Comparison of ENCODE assay signal across 9 mouse cellular contexts in the genomic region with DNA sequence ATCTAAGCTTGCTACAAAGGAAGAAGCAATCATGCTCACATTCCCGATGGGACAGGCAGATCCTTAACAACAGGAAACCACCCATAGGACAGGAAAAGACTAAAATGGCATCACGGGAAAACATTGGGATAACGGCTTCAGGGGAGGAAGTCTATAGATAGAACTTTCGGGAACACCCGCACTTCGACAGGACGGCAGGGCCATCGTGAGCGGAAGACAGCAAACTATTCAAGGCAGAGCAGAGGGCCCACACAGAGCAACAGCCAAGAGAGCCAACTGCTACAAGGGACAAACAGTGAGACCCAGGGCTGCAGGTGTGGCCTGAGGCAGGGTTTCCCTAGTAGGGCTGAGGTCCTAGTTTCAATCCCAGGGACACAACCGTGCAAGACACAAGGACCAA. TPM values are rescaled to one million over a fixed set of nuclear protein-coding genes. Genes with fewer than 3 reads are reported as not detected.
DNase-seq lines count a peak whose midpoint lies in the region; ATAC-seq lines count a peak whose summit lies in the region.
"Had no signal": no experiment of that assay in that cellular context is flagged by ENCODE, and none has a peak within 500 bp of the region (broad histone marks: within the 10 kb centered on the region; RNA-seq: fewer than 3 reads in every experiment).

No protein-coding gene starts in this region.

- H3K9me3 ChIP-seq in liver, embryonic 16.5 days (replicated peaks; ENCODE audit: control insufficient read depth, low read length): no peaks in the 10 kb centered on the region
- H3K9me3 ChIP-seq in liver, embryonic 12.5 days (replicated peaks): no peaks in the 10 kb centered on the region
- no peaks in the 10 kb centered on the region for H3K9me3 ChIP-seq in heart, embryonic 15.5 days (replicated peaks)
- no peaks in the 10 kb centered on the region for H3K9me3 ChIP-seq in stomach, embryonic 16.5 days (replicated peaks; ENCODE audit: control insufficient read depth, low read length)
- H3K9me3 ChIP-seq in hindbrain, embryonic 10.5 days: no peaks in the 10 kb centered on the region
- H3K9me3 ChIP-seq: limb, embryonic 12.5 days had no signal

- ATAC-seq in liver, embryonic 16.5 days (ENCODE audit: low read depth): 0 out of 2 replicates have a peak, but pooled peaks have one; percentile 20
- no peak for ATAC-seq in liver, embryonic 12.5 days
- ATAC-seq in heart, embryonic 15.5 days (replicated peaks; ENCODE audit: insufficient number of reproducible peaks, insufficient read depth, low FRiP score, low read depth): peak; percentile 44; the same call in 1 of the 2 replicates
- ATAC-seq in stomach, embryonic 16.5 days (ENCODE audit: insufficient read depth, low FRiP score): no peak
- ATAC-seq: midbrain, embryonic 16.5 days had no signal

- H3K4me3 ChIP-seq in liver, embryonic 16.5 days (ENCODE audit: low read depth, low read length): no peak overlapping the region
- H3K4me3 ChIP-seq in liver, embryonic 12.5 days: no peak overlapping the region
- H3K4me3 ChIP-seq in heart, embryonic 15.5 days: no peak overlapping the region
- H3K4me3 ChIP-seq in stomach, embryonic 16.5 days (replicated peaks; ENCODE audit: low read length): no peak overlapping the region
- H3K4me3 ChIP-seq in hindbrain, embryonic 10.5 days: no peak overlapping the region
- H3K4me3 ChIP-seq: limb, embryonic 12.5 days had no signal

- H3K27ac ChIP-seq in liver, embryonic 16.5 days (ENCODE audit: low read length): no peak overlapping the region
- H3K27ac ChIP-seq in liver, embryonic 12.5 days: no peak overlapping the region
- H3K27ac ChIP-seq in heart, embryonic 15.5 days: peak overlapping the region; percentile 65
- peak overlapping the region; percentile 21; the same call in 1 of the 2 replicates for H3K27ac ChIP-seq in stomach, embryonic 16.5 days (ENCODE audit: low read length)
- no peak overlapping the region for H3K27ac ChIP-seq in hindbrain, embryonic 10.5 days
- H3K27ac ChIP-seq: limb, embryonic 12.5 days had no signal

- H3K9ac ChIP-seq in liver, embryonic 16.5 days (ENCODE audit: low read depth, low read length): no peak overlapping the region
- H3K9ac ChIP-seq in liver, embryonic 12.5 days: no peak overlapping the region
- no peak overlapping the region for H3K9ac ChIP-seq in heart, embryonic 15.5 days
- no peak overlapping the region for H3K9ac ChIP-seq in stomach, embryonic 16.5 days (ENCODE audit: low read length)
- H3K9ac ChIP-seq: limb, embryonic 12.5 days had no signal

- H3K4me2 ChIP-seq in liver, embryonic 16.5 days (ENCODE audit: low read depth, low read length): no peak overlapping the region
- no peak overlapping the region for H3K4me2 ChIP-seq in liver, embryonic 12.5 days
- H3K4me2 ChIP-seq in heart, embryonic 15.5 days: no peak overlapping the region
- no peak overlapping the region for H3K4me2 ChIP-seq in stomach, embryonic 16.5 days (ENCODE audit: low read depth, low read length)
- H3K4me2 ChIP-seq: limb, embryonic 12.5 days had no signal

- H3K36me3 ChIP-seq in liver, embryonic 16.5 days (ENCODE audit: control insufficient read depth, insufficient read depth): no peaks in the 10 kb centered on the region
- H3K36me3 ChIP-seq in liver, embryonic 12.5 days: peaks cover 37% of the 10 kb centered on the region
- H3K36me3 ChIP-seq in heart, embryonic 15.5 days: peaks cover 25% of the 10 kb centered on the region
- H3K36me3 ChIP-seq in stomach, embryonic 16.5 days (ENCODE audit: control insufficient read depth, insufficient read depth, low read length): peaks cover 3% of the 10 kb centered on the region
- H3K36me3 ChIP-seq in hindbrain, embryonic 10.5 days: peaks cover 15% of the 10 kb centered on the region

- WGBS in liver, embryonic 16.5 days (ENCODE audit: insufficient replicate concordance): 66% methylated on average over 10 of the region's 10 CpGs
- 61% methylated on average over 10 of the region's 10 CpGs for WGBS in liver, embryonic 12.5 days (ENCODE audit: insufficient replicate concordance)
- WGBS in heart, embryonic 15.5 days: 55% methylated on average over 10 of the region's 10 CpGs
- WGBS in stomach, embryonic 16.5 days: 80% methylated on average over 10 of the region's 10 CpGs
- WGBS in hindbrain, embryonic 10.5 days: 88% methylated on average over 10 of the region's 10 CpGs

- peaks cover 3% of the 10 kb centered on the region for H3K4me1 ChIP-seq in liver, embryonic 16.5 days (ENCODE audit: control insufficient read depth, low read depth, low read length)
- H3K4me1 ChIP-seq in liver, embryonic 12.5 days: peaks cover 13% of the 10 kb centered on the region
- H3K4me1 ChIP-seq in heart, embryonic 15.5 days (replicated peaks): peaks cover 32% of the 10 kb centered on the region
- peaks cover 15% of the 10 kb centered on the region for H3K4me1 ChIP-seq in stomach, embryonic 16.5 days (ENCODE audit: control insufficient read depth, insufficient read depth, low read length)
- H3K4me1 ChIP-seq in hindbrain, embryonic 10.5 days (replicated peaks): peaks cover 13% of the 10 kb centered on the region

- no peaks in the 10 kb centered on the region for H3K27me3 ChIP-seq in liver, embryonic 16.5 days (ENCODE audit: control insufficient read depth, insufficient read depth, low read depth, low read length)
- no peaks in the 10 kb centered on the region for H3K27me3 ChIP-seq in liver, embryonic 12.5 days (replicated peaks)
- no peaks in the 10 kb centered on the region for H3K27me3 ChIP-seq in heart, embryonic 15.5 days
- no peaks in the 10 kb centered on the region for H3K27me3 ChIP-seq in stomach, embryonic 16.5 days (ENCODE audit: control insufficient read depth, insufficient read depth, low read length)
- H3K27me3 ChIP-seq in hindbrain, embryonic 10.5 days (ENCODE audit: insufficient read depth, poor library complexity, severe bottlenecking): no peaks in the 10 kb centered on the region
- H3K27me3 ChIP-seq: limb, embryonic 12.5 days had no signal

- peak; percentile 68 for DNase-seq in kidney, postnatal 10 days
- DNase-seq in hindbrain, embryonic 10.5 days (ENCODE audit: low spot score): no peak
- no peak for DNase-seq in retina, postnatal 1 day

RNA-seq across cellular contexts. Expression of gene Lnx2, which starts 40.4 kb away (rescaled TPM):
- 4.6 and 5.7 TPM in 2 replicates for polyA plus RNA-seq in liver, embryonic 16.5 days (2015; fragmentation: Nextera tagmentation; extraction: Ambion mirVana)
- 6.5 and 6.8 TPM in 2 replicates for polyA plus RNA-seq in liver, embryonic 12.5 days (2016; fragmentation: Nextera tagmentation; extraction: Ambion mirVana)
- 11.2 and 14.2 TPM in 2 replicates for polyA plus RNA-seq in heart, embryonic 15.5 days (2015; fragmentation: Nextera tagmentation; extraction: Ambion mirVana)
- 18.3 and 20.5 TPM in 2 replicates for polyA plus RNA-seq in stomach, embryonic 16.5 days (2015; fragmentation: Nextera tagmentation; extraction: Ambion mirVana)
- polyA plus RNA-seq in hindbrain, embryonic 10.5 days (2016; fragmentation: Nextera tagmentation; extraction: Ambion mirVana): 8.2 and 8.4 TPM in 2 replicates

RNA-seq across cellular contexts. Expression of gene Polr1d, which starts 40.8 kb away (rescaled TPM):
- 54.4 and 56.9 TPM in 2 replicates for polyA plus RNA-seq in liver, embryonic 16.5 days (2015; fragmentation: Nextera tagmentation; extraction: Ambion mirVana)
- 116 TPM in 2 replicates for polyA plus RNA-seq in liver, embryonic 12.5 days (2016; fragmentation: Nextera tagmentation; extraction: Ambion mirVana)
- 84.3 and 85.2 TPM in 2 replicates for polyA plus RNA-seq in heart, embryonic 15.5 days (2015; fragmentation: Nextera tagmentation; extraction: Ambion mirVana)
- 142 and 145 TPM in 2 replicates for polyA plus RNA-seq in stomach, embryonic 16.5 days (2015; fragmentation: Nextera tagmentation; extraction: Ambion mirVana)
- polyA plus RNA-seq in hindbrain, embryonic 10.5 days (2016; fragmentation: Nextera tagmentation; extraction: Ambion mirVana): 124 and 127 TPM in 2 replicates

Comparison
In these comparisons a context has a peak if more than half of its experiments do, and no peak if none do; other contexts are left out.
1. ATAC-seq: peak in liver, embryonic 16.5 days (single experiment) and heart, embryonic 15.5 days (single experiment); none in liver, embryonic 12.5 days (single experiment) and stomach, embryonic 16.5 days (single experiment).
2. H3K27ac ChIP-seq: peak in heart, embryonic 15.5 days (single experiment) and stomach, embryonic 16.5 days (single experiment); none in liver, embryonic 16.5 days (single experiment), liver, embryonic 12.5 days (single experiment) and hindbrain, embryonic 10.5 days (single experiment).